Mouse (Mus musculus): ENCODE data around the gene Apaf1.

DNA sequence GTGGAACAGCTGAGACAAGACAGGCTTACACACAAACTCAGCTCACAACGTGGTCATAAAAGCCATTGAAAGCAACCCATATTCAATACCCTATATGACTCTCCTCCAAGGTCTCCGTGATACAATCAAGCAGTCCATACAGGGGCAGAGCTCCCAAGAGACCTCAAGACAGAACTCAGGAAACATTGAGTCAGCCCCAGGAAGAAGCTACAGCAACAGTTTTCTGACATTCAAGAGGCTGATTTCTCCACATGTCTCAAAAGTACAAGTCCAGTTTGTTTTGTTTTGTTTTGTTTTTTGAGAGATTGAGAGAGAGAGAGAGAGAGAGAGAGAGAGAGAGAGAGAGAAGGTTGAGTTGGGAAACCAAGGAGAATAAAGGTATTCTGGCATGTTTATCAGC is 108.5 kb downstream of the Apaf1 start:
- no peak for TF ChIP-seq POLR2A (IDR thresholded peaks at IDR 0.05; ENCODE audit: extremely low read depth, insufficient read depth, low read length)
- no peak for TF ChIP-seq CTCF (IDR thresholded peaks at IDR 0.05; ENCODE audit: low read depth, low read length)
